Mouse (Mus musculus) right cerebral cortex, adult 2 months (tissue): ENCODE results near the gene Fen1.

Source experiments
- DNase-seq, 2 experiments: peaks; one replicate each; pipeline ENCODE4 v3.0.0; 2021 to 2022; ENCODE audit warnings: low spot score in 2 of 2

The Fen1 gene

GRCm38 (mm10) chr19:10213796-10214471, 10.0 kb upstream of the Fen1 start:
- no peak for DNase-seq

- DNase-seq, result no peak
These were observed 6.9 kb upstream of the Fen1 start for GRCm38 (mm10) chr19:10210885-10211284.

GRCm38 (mm10) chr19:10208851-10209250, 4.9 kb upstream of the Fen1 start:
- no peak for DNase-seq

- no peak for DNase-seq
These were observed 1.1 kb upstream of the Fen1 start for GRCm38 (mm10) chr19:10205051-10205450.

- DNase-seq, result peak; percentile 26 to 40
These were observed 640 bp upstream of the Fen1 start for GRCm38 (mm10) chr19:10204616-10205001.

DNA sequence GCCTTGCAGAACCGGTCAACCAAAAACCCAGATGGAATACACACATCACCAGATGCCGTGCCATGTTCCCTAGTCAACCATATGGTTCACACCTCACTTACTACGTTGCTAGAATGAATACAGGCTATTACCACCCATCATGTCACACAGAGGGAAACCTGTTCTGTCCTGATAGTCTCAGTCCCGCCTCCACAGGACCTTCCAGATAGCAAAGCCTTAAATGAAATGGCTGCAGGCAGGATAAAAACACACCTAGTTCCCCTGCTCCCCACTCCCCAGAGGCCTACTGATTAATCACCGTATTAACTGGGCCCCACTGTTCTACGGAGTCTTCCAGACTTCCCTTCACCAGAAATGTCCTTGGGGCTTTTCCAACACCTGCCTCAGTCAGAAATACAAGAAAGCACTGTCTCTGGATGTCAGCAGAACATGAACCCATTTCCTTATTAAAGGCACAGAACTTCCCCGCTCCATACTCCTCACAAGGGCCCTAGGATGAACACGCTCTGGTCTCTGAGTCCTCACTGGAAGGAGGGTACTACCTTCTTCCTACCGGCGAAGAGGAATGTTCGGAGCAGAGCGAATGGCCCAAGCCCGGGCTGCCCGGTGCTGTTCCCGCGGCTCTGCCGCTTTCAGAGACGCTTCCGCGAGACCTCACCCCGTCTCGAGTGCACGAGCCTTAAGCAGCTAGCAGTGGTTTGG, 672 bp downstream of the Fen1 start:
- no peak for DNase-seq

DNA sequence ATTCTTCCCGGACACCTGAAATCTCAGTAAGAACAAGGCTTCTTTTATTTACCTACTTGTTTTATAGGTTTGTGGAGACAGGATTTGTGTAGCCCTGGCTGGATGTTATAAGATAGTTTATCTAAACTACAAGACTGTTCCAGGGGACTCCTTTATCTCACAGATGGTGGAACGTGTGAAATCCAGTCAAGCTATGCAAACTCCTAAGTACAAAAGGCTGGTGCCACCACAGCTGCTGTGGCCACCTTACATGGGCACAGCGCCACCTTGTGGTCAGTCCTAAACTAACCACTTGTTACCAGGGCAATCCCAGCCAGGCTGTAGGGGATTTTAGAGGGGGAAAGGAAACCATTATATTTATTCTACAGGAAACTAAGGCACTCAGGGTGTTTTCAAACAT, 5.2 kb downstream of the Fen1 start:
- peak; percentile 85 to 86 for DNase-seq

DNA sequence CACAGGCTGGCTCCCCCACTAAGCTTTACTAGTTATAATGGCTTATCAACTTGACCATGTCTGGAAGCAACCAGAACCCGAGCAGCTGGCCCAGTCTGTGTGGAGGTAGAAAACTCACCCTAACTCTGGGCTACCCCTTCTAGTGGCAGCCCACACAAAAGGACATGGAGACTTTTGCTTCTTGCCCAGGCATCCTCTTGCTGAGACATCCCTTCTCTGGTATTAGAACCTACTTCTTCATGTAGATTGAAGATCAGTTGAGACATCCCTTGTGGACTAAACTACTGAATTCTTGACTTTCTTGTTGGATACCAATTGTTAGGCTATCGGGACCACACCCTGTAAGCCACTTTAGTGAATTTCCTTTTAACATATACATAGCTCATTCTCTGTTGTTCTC, 5.7 kb downstream of the Fen1 start:
- no peak for DNase-seq

DNA sequence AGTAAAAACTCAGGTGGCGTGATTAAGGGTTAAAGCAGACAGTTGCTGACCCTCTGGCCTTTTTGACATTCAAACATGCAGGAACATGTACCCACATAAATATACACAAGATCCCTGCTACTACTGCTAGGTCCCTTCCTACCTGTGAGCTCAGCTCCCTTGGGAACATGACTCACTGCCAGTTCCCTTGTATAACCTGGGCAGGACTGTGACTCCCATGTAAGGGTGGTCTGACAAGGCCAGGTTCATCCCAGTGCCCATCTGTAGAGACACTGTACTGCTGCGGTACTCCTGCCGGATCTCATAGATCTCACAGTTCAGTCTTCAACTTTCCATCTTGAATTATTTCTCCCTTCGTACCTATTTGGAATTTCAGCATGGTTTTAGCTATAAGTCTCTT, 6.8 kb downstream of the Fen1 start:
- DNase-seq, result no peak

DNA sequence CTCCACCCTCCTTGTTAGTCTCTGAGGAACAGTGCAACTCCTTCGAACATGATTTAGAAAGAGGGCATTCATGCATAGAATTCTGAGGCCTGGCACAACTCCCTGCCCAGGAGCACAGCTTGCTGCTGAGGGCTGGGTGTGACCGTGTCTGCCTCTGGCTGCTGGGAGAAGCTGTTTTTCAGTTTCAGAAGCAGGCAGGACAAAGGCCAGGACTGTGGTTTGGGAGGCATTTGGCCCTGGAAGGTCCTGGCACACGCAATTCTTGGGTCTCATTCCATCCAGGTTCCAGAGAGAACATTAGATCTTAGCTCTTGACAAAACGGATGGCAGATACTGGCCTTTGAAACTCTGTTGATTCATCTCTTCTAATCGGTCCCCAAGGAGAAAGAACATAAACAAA, 8.7 kb downstream of the Fen1 start:
- DNase-seq, result no peak

- DNase-seq, result no peak
These were observed 9.6 kb downstream of the Fen1 start for GRCm38 (mm10) chr19:10194337-10194736.

DNA sequence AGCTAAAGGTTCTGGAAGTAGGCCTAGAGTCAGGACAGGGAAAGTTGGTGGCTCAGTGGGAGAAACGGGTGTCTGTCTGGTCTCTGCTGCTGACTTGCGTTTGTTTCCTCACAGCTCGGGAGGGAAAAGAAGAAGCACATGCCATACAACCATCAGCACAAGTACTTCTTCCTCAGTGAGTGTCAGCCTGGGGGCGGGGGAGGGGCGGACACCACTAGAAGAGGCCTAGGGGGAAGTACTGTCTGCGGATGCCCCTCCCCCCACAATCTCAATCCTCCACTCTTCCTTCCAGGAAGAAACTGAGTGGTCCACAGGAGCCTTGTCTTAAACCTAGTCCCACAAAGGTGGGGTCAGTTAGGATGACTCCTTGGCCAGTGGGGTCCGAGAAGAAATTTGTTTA, 12.6 kb downstream of the Fen1 start:
- no peak for DNase-seq

- peak; percentile 77 to 79 for DNase-seq
These were observed 13.2 kb downstream of the Fen1 start for GRCm38 (mm10) chr19:10190796-10191195.

DNA sequence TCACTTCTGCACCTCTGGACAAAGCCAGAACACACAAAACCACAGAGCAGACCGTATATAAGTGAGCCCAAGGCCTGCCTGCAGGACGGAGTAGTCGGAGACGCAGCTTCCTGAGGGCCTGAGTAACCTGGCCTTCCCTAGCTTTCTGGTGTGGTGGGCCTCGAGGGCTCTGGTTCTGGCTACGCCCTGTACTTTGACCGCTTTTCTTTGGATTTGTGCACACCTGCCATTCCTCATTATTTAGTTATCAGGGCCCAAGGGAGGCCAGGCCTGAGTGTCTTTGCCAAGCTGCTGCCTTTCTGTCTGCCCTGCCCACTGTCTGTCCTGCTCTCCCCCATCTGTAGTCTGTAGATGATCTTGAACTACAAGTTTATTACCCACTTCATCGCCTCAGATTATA, 14.0 kb downstream of the Fen1 start:
- no peak for DNase-seq

DNA sequence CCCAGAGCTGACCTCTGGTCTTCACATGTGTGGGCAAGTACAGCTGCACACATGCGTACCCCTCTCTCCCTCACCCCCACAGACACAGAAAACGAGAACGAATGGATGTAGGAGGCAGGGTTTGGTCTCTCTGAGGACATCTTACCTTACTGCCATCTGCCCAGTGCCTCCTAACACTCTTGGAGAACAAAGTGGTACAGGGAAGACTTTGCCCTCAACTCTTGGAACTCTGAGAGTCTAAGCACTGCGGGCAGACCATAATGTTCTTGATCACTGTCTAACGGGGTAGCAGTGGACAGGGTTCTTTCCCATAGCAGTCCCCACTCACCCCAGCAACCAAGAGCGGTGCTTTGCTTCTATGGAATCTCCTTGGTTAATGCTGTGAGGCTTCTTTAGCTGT, 14.9 kb downstream of the Fen1 start:
- DNase-seq, result no peak

- DNase-seq, result peak; percentile 62 to 73
These were observed 15.6 kb downstream of the Fen1 start for GRCm38 (mm10) chr19:10188281-10188811.

DNA sequence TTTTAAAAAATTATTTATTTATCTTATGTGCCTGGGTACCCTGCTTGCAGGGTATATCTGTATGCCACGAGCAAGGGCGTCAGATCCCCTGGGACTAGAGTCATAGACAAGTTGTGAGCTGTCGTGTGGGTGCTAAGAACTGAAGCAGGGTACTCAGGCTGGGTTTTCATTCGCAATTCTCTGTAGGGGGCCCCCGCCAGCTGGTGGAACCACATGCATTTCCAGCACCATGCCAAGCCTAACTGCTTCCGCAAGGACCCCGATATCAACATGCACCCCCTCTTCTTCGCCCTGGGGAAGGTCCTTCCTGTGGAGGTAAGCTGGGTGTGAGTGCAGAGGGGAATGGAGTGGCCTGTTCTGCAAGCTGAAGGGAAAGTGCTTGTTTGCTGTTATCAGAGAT, 17.4 kb downstream of the Fen1 start:
- DNase-seq, result no peak

- no peak for DNase-seq
These were observed 18.1 kb downstream of the Fen1 start for GRCm38 (mm10) chr19:10185876-10186275.

- peak; percentile 37 to 47 for DNase-seq
These were observed 19.9 kb downstream of the Fen1 start for GRCm38 (mm10) chr19:10184096-10184495.

DNA sequence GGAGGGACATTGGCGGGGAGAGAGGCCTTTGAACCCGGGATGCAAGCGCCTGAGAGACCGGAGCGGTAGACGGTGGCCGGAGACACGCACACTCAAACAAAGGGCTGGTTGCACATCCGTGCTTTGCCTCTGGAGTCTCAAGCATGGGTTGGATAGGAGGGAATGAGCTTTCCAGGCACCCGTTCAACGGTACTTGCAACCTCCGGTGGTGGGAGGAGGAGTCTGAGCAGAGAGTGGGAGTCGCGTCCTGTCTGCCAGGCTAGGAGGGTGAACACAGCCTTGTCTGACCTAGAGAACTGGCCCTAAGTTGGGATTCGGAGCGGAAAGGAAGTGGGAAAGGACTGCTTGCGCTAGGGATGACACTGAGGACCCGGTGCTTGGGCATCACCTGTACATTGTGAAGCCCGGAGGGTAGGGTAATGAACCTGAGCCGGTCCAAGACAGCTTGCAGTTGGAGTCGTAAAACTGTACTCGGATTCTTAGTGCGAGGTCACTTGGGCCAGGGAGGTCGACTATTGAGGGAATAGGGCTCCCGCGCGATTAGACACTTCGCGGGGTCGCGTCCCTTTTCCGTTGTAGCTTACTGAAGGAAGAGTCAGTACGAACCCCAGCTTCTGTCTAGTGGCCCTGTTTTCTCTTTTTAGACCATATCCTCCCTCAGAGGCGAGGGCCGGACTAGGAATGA, 20.5 kb downstream of the Fen1 start:
- DNase-seq, result peak; percentile 77 to 82

DNA sequence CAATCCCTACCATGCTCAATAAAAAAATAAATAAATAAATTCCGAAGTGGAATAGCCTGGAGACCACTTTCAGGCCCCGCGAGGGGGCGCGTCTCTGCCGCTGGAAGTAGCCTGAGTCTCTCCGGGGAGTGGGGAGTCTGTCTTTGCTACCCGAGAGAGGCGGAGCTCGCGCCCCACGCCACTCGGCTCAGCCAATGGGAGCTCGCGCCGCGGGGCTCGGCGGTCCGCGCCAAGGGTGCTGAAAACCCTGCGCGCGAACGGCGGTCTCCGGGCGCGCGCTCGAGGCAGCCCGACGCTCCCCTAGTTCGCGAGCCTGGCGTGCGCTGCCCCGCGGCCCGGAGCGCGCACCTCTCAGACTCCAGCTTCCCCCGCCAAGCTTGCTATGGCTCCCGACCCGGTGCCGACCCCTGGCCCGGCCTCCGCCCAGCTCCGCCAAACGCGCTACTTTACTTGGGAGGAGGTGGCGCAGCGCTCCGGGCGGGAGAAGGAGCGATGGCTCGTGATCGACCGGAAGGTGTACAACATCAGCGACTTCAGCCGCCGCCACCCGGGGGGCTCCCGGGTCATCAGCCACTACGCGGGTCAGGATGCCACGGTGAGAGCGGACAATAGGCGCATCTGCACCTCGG, 21.2 kb downstream of the Fen1 start, which contains the start of gene Fads1:
TSS of gene Fads1 (plus strand) at position 219 of the 629 bp plus-strand sequence.
- DNase-seq, result peak; percentile 94 to 95

DNA sequence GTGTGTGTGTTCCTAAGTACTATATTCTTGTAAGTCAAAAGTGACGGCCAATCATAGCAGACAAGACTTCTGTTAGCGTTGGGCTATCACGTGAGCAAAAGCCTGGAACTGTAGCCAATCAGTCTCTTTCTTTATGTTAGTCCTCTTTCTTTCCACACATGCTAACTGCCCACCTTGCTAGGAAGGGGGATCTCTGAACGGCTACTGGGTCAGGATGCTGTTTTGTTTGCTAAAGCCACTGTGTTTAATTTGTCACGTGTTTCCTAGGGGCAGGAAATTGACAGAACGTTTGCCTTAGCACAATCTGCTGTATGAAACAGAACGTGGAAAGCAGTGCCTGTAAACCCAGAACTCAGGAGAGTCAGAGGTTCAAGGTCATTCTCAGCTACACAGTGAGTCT, 21.8 kb downstream of the Fen1 start:
- DNase-seq, result no peak
